Mouse (Mus musculus) brain, embryonic 14.5 days (tissue): Measurements from ENCODE around the gene Mettl7a3.

Source experiments
- CTCF ChIP-seq: fragments of 200-500 bp; IDR thresholded peaks from 2 replicates; pipeline ENCODE4 v1.5.1; 2012; ENCODE audit warnings: inconsistent platforms, mild to moderate bottlenecking, moderate library complexity, borderline replicate concordance; ENCODE audit not compliant: insufficient read depth, insufficient read length; ENCODE audit errors: extremely low read depth
- POLR2A ChIP-seq: fragments of 200-500 bp; IDR thresholded peaks from 2 replicates; pipeline ENCODE4 v1.6.1; 2012; ENCODE audit warnings: mild to moderate bottlenecking, inconsistent platforms, borderline replicate concordance; ENCODE audit not compliant: poor library complexity, insufficient read depth, insufficient read length, severe bottlenecking; ENCODE audit errors: extremely low read depth

DNA sequence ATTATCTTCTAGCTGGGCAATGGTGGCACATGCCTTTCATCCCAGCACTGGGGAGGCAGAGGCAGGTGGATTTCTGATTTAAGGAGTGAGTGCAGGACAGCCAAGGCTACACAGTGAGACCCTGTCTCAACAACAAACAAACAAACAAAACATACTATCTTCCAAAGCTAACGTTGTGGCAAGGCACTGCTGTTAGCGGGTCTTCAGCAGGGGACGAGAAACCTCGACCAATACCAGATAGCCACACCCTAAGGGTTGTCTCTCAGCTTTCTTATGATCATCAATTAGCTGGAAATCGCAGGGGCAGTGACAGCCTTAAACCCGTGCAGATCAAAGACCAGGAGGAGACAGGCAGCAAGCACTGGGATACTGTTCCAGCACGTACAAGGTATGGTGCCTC lies 29.5 kb downstream of the Mettl7a3 start, which contains the start of gene Higd1c:
- TF ChIP-seq CTCF (no peak), POLR2A (no peak)
